Mouse (Mus musculus) intestine, postnatal 0 days (tissue): ENCODE results near the gene Ambp. TPM values are rescaled to one million over a fixed set of nuclear protein-coding genes. Genes with fewer than 3 reads are reported as not detected.

Experiments used
- ATAC-seq: fragments of 200-750 bp; cut with Nextera tagmentation; 2 replicates; pipeline ENCODE4 v1.8.0; 2017; ENCODE audit warnings: mild to moderate bottlenecking, moderate TSS enrichment, moderate library complexity
- H3K27ac ChIP-seq: fragments of 300-500 bp; sonication (generic); 2 replicates; pipeline ENCODE4 v1.5.1; 2014; ENCODE audit warnings: mild to moderate bottlenecking, low read depth, low read length, moderate library complexity
- H3K27me3 ChIP-seq: fragments of 300-500 bp; sonication (generic); replicated peaks from 2 replicates; pipeline ENCODE4 v1.6.1; 2014; ENCODE audit warnings: low read length, mixed read lengths; ENCODE audit not compliant: control insufficient read depth, insufficient read depth
- H3K36me3 ChIP-seq: fragments of 300-500 bp; sonication (generic); 2 replicates; pipeline ENCODE4 v1.6.1; 2014; ENCODE audit warnings: mild to moderate bottlenecking, moderate library complexity; ENCODE audit not compliant: control insufficient read depth, insufficient read depth
- H3K4me1 ChIP-seq: fragments of 300-500 bp; sonication (generic); replicated peaks from 2 replicates; pipeline ENCODE4 v1.6.1; 2014; ENCODE audit warnings: antibody characterized with exemption, low read length, mixed read lengths; ENCODE audit not compliant: control insufficient read depth, insufficient read depth
- H3K4me2 ChIP-seq: fragments of 300-500 bp; sonication (generic); replicated peaks from 2 replicates; pipeline ENCODE4 v1.6.1; 2014; ENCODE audit warnings: low read depth, mild to moderate bottlenecking, moderate library complexity
- H3K4me3 ChIP-seq: fragments of 300-500 bp; sonication (generic); 2 replicates; pipeline ENCODE4 v1.5.1; 2014; ENCODE audit warnings: low read depth, low read length
- H3K9ac ChIP-seq: fragments of 300-500 bp; sonication (generic); 2 replicates; pipeline ENCODE4 v1.6.1; 2014; ENCODE audit warnings: mild to moderate bottlenecking, low read depth, low read length
- H3K9me3 ChIP-seq: fragments of 300-500 bp; sonication (generic); 2 replicates; pipeline ENCODE4 v1.6.1; 2016; ENCODE audit warnings: mixed run types; ENCODE audit not compliant: control insufficient read depth
- CTCF ChIP-seq: sonication (generic); IDR thresholded peaks from 2 replicates; pipeline ENCODE4 v1.5.1; 2016; ENCODE audit warnings: low read depth, mild to moderate bottlenecking, control low read depth, antibody characterized with exemption, moderate library complexity
- WGBS: fragments of 180-500 bp; shearing (Covaris S2); extraction: QIAGEN DNeasy Blood & Tissue Kit; methylation state at CpG from one replicate; pipeline ENCODE4 v1.1.7; 2014; 5-methylcytosine and 5-hydroxymethylcytosine counted together
- polyA plus RNA-seq: library from polyadenylated mRNA; unstranded; fragments of >200 nt; fragmentation: Nextera tagmentation; extraction: Ambion mirVana; gene quantifications from 2 replicates; pipeline ENCODE4 v1.2.1, GENCODE M21; 2015

Gene Ambp
- polyA plus RNA-seq, 1 experiment from 2014 or later, result 7.8 TPM

- peaks cover 9% of the 10 kb centered on the region; the same call in 1 of the 2 replicates for H3K36me3 ChIP-seq
- H3K4me2 ChIP-seq, result peak within 1 kb of the TSS; percentile 67
- peak within 1 kb of the TSS; percentile 54 for H3K27ac ChIP-seq
- peak within 1 kb of the TSS; percentile 37 for H3K9ac ChIP-seq
- peak; percentile 91 for ATAC-seq
- H3K4me3 ChIP-seq, result peak within 1 kb of the TSS; percentile 46
- 26% methylated on average over 4 of the region's 4 CpGs for WGBS
- peaks cover 4% of the 10 kb centered on the region; the same call in 1 of the 2 replicates for H3K4me1 ChIP-seq
- no peaks in the 10 kb centered on the region for H3K27me3 ChIP-seq
- TF ChIP-seq CTCF, result no peak
- no peaks in the 10 kb centered on the region for H3K9me3 ChIP-seq
These were observed 17.5 kb upstream of the Ambp start, which contains the start of gene Kif12 for GRCm38 (mm10) chr4:63171969-63172685. Gene Kif12, minus strand, starts transcription at chr4:63172131.

GRCm38 (mm10) chr4:63171122-63171521 is 16.5 kb upstream of the Ambp start:
- WGBS, result 26% methylated on average over 24 of the region's 24 CpGs
- ATAC-seq, result no peak
- Histone ChIP-seq H3K27ac (no peak overlapping the region), H3K4me1 (peaks cover 6% of the 10 kb centered on the region), H3K4me2 (peak overlapping the region; percentile 67), H3K27me3 (no peaks in the 10 kb centered on the region), H3K9me3 (no peaks in the 10 kb centered on the region), H3K4me3 (peak overlapping the region; percentile 46), H3K36me3 (peaks cover 9% of the 10 kb centered on the region; the same call in 1 of the 2 replicates), H3K9ac (peak overlapping the region; percentile 37)
- no peak for TF ChIP-seq CTCF

- H3K27ac ChIP-seq, result no peak overlapping the region
- no peak for TF ChIP-seq CTCF
- H3K4me1 ChIP-seq, result peaks cover 9% of the 10 kb centered on the region
- no peak for ATAC-seq
- WGBS, result 45% methylated on average over 4 of the region's 4 CpGs
- peaks cover 9% of the 10 kb centered on the region; the same call in 1 of the 2 replicates for H3K36me3 ChIP-seq
- peak overlapping the region; percentile 46 for H3K4me3 ChIP-seq
- H3K4me2 ChIP-seq, result peak overlapping the region; percentile 67
- no peaks in the 10 kb centered on the region for H3K27me3 ChIP-seq
- H3K9ac ChIP-seq, result no peak overlapping the region
- no peaks in the 10 kb centered on the region for H3K9me3 ChIP-seq
These were observed 15.5 kb upstream of the Ambp start for GRCm38 (mm10) chr4:63170061-63170460.

GRCm38 (mm10) chr4:63166323-63166722 is 11.7 kb upstream of the Ambp start:
- no peak for TF ChIP-seq CTCF
- peaks cover 9% of the 10 kb centered on the region; the same call in 1 of the 2 replicates for H3K36me3 ChIP-seq
- no peak overlapping the region for H3K9ac ChIP-seq
- no peak overlapping the region for H3K4me3 ChIP-seq
- H3K9me3 ChIP-seq, result no peaks in the 10 kb centered on the region
- H3K27me3 ChIP-seq, result no peaks in the 10 kb centered on the region
- peak; percentile 87 for ATAC-seq
- peaks cover 9% of the 10 kb centered on the region; the same call in 1 of the 2 replicates for H3K4me1 ChIP-seq
- peak overlapping the region; percentile 84 for H3K27ac ChIP-seq
- 0 out of 2 replicates have a peak overlapping the region, but pooled peaks have one; percentile 3 for H3K4me2 ChIP-seq
- 53% methylated on average over 5 of the region's 5 CpGs for WGBS

- H3K27me3 ChIP-seq, result no peaks in the 10 kb centered on the region
- no peak overlapping the region for H3K4me3 ChIP-seq
- H3K4me1 ChIP-seq, result peaks cover 9% of the 10 kb centered on the region; the same call in 1 of the 2 replicates
- TF ChIP-seq CTCF, result no peak
- H3K4me2 ChIP-seq, result peak overlapping the region; percentile 3; the same call in 1 of the 2 replicates
- peaks cover 9% of the 10 kb centered on the region; the same call in 1 of the 2 replicates for H3K36me3 ChIP-seq
- H3K9me3 ChIP-seq, result no peaks in the 10 kb centered on the region
- peak; percentile 39; the same call in 1 of the 2 replicates for ATAC-seq
- peak overlapping the region; percentile 84 for H3K27ac ChIP-seq
- 52% methylated on average over 4 of the region's 4 CpGs for WGBS
- no peak overlapping the region for H3K9ac ChIP-seq
These were observed 11.0 kb upstream of the Ambp start for GRCm38 (mm10) chr4:63165636-63166035.

GRCm38 (mm10) chr4:63158961-63159592 is 4.5 kb upstream of the Ambp start:
- Histone ChIP-seq H3K36me3 (no peaks in the 10 kb centered on the region), H3K9ac (no peak overlapping the region), H3K27ac (peak overlapping the region; percentile 10), H3K4me2 (no peak overlapping the region), H3K27me3 (no peaks in the 10 kb centered on the region), H3K9me3 (no peaks in the 10 kb centered on the region), H3K4me1 (peaks cover 8% of the 10 kb centered on the region; the same call in 1 of the 2 replicates), H3K4me3 (no peak overlapping the region)
- WGBS, result 9% methylated on average over 5 of the region's 5 CpGs
- peak; percentile 99 for TF ChIP-seq CTCF
- peak; percentile 73 for ATAC-seq
